Mouse (Mus musculus) spleen, adult 2 months (tissue): ENCODE results near the gene G0s2.

Experiments
- CTCF ChIP-seq: fragments of 200-500 bp; IDR thresholded peaks from 2 replicates; pipeline ENCODE4 v1.5.1; 2011; ENCODE audit warnings: mild to moderate bottlenecking, inconsistent platforms; ENCODE audit not compliant: insufficient read depth, insufficient read length, insufficient replicate concordance; ENCODE audit errors: extremely low read depth
- POLR2A ChIP-seq: fragments of 200-500 bp; IDR thresholded peaks from 2 replicates; pipeline ENCODE4 v1.6.1; 2011; ENCODE audit warnings: low read depth, low read length, inconsistent platforms

GRCm38 (mm10) chr1:193226724-193227522 lies 46.1 kb downstream of the G0s2 start:
- TF ChIP-seq CTCF (no peak), POLR2A (no peak)
